Mouse (Mus musculus): ENCODE measurements around the gene Rab3gap1. TPM values are rescaled to one million over a fixed set of nuclear protein-coding genes. Genes with fewer than 3 reads are reported as not detected.

The Rab3gap1 gene
- polyA plus RNA-seq, 2 experiments: 18.5 to 23.3 TPM

DNA sequence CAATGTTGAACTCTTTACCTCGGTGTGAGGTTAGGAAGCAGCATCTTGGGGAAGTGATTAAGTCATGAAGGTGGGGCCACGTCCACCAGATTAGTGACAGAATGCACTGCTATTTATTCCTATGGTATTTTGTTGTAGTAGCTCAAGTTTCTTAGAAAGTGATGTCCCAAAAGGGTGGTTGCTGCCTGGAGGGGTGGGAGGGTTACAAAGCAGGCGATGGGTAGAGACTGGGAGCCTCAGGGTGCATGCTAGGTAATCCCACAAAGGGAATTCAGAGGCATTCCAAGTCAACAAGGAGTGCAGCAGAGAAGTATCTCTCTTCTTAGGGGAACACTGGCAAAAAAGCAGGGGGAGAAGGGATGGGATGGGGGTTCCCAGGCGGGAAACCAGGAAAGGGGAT is 120.8 kb downstream of the Rab3gap1 start:
- Histone ChIP-seq H3K4me3 (replicated peaks; ENCODE audit: low read length) (no peak overlapping the region), H3K4me1 (ENCODE audit: control insufficient read depth, insufficient read depth, low read length) (no peaks in the 10 kb centered on the region), H3K4me2 (replicated peaks; ENCODE audit: low read depth, low read length, severe bottlenecking) (no peak overlapping the region), H3K27me3 (ENCODE audit: control insufficient read depth, insufficient read depth, low read length) (no peaks in the 10 kb centered on the region), H3K9me3 (ENCODE audit: control insufficient read depth, low read length) (no peaks in the 10 kb centered on the region), H3K9ac (ENCODE audit: low read depth, low read length, severe bottlenecking) (no peak overlapping the region), H3K36me3 (ENCODE audit: control insufficient read depth, insufficient read depth, low read length) (no peaks in the 10 kb centered on the region), H3K27ac (replicated peaks; ENCODE audit: low read depth, low read length) (no peak overlapping the region)
- DNase-seq (ENCODE audit: low spot score) (no peak), ATAC-seq (ENCODE audit: low FRiP score, low read depth) (no peak)
- 73% methylated on average over 4 of the region's 4 CpGs for WGBS
- no peak for TF ChIP-seq POLR2A (IDR thresholded peaks at IDR 0.05; ENCODE audit: borderline replicate concordance, extremely low read depth, insufficient read depth, insufficient read length)

DNA sequence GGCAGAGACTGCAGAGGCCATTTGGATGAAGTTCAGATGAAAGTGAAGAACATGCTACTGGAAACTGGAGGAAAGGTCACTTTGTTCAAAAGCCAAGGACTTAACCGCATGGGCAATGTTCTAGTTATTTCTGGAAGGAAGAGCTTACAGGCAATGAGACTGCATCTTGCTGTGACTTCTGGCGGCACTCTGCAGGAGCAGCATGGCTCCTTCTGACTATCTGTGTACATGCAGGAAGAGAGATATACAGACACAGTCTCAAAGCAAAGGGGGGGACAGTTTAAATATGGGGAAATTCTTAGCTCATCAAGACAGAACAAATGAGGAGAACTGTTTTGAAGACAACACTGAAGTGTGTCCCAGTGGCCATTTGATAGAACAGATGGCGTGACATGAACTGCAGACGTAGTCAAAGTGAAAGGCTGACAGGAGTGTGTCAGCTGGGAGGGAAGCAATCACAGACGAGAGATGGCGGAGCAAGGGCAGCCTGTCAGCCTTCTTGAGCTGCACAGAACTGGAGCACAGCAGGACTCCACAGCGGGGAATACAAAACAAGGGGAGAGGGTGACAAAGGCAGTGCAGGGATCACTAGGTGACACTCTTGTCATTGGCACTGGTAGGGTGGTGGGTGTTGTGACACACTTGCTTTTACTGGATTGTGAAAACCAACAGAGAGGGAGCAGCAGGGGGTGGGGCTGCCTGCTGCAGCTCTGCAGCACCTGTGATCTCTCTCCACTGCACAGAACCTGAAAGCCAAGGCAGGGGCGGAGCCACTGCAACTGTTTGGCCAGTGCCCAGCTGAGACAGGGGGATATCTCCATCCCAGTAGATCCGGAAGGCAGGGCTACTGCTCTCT is 121.5 kb downstream of the Rab3gap1 start:
- TF ChIP-seq POLR2A (IDR thresholded peaks at IDR 0.05; ENCODE audit: borderline replicate concordance, extremely low read depth, insufficient read depth, insufficient read length): no peak
- 64% methylated on average over 9 of the region's 9 CpGs for WGBS
- H3K36me3 ChIP-seq (ENCODE audit: control insufficient read depth, insufficient read depth, low read length): no peaks in the 10 kb centered on the region
- no peak overlapping the region for H3K9ac ChIP-seq (ENCODE audit: low read depth, low read length, severe bottlenecking)
- H3K27ac ChIP-seq (replicated peaks; ENCODE audit: low read depth, low read length): no peak overlapping the region
- H3K4me2 ChIP-seq (replicated peaks; ENCODE audit: low read depth, low read length, severe bottlenecking): no peak overlapping the region
- no peaks in the 10 kb centered on the region for H3K27me3 ChIP-seq (ENCODE audit: control insufficient read depth, insufficient read depth, low read length)
- DNase-seq (ENCODE audit: low spot score) (no peak), ATAC-seq (ENCODE audit: low FRiP score, low read depth) (no peak)
- H3K4me1 ChIP-seq (ENCODE audit: control insufficient read depth, insufficient read depth, low read length): no peaks in the 10 kb centered on the region
- H3K4me3 ChIP-seq (replicated peaks; ENCODE audit: low read length): no peak overlapping the region
- H3K9me3 ChIP-seq (ENCODE audit: control insufficient read depth, low read length): no peaks in the 10 kb centered on the region

Other genes with a start within 250 kb of the Rab3gap1 start
- gene Tmem163, start 189.2 kb upstream of the Rab3gap1 start, polyA plus RNA-seq (2012; rRNA removed): 2.6 and 4.7 TPM in 2 replicates
- gene Tmem163, start 189.2 kb upstream of the Rab3gap1 start, polyA plus RNA-seq (2014; fragmentation: Nextera tagmentation; extraction: Ambion mirVana): 1.7 and 2.5 TPM in 2 replicates
- 0.03 TPM in 1 of 2 replicates, not detected in the other for gene Acmsd, start 139.4 kb upstream of the Rab3gap1 start, polyA plus RNA-seq (2012; rRNA removed)
- gene Acmsd, start 139.4 kb upstream of the Rab3gap1 start, polyA plus RNA-seq (2014; fragmentation: Nextera tagmentation; extraction: Ambion mirVana): 0.11 and 0.12 TPM in 2 replicates
- 53.6 and 63.4 TPM in 2 replicates for gene Ccnt2, start 94.6 kb upstream of the Rab3gap1 start, polyA plus RNA-seq (2012; rRNA removed)
- 67.0 and 72.9 TPM in 2 replicates for gene Ccnt2, start 94.6 kb upstream of the Rab3gap1 start, polyA plus RNA-seq (2014; fragmentation: Nextera tagmentation; extraction: Ambion mirVana)
- not detected in 2 replicates for gene Map3k19, start 13.7 kb upstream of the Rab3gap1 start, polyA plus RNA-seq (2012; rRNA removed)
- gene Map3k19, start 13.7 kb upstream of the Rab3gap1 start, polyA plus RNA-seq (2014; fragmentation: Nextera tagmentation; extraction: Ambion mirVana): not detected in 2 replicates
- 10.4 and 13.0 TPM in 2 replicates for gene Zranb3, start 234.3 kb downstream of the Rab3gap1 start, polyA plus RNA-seq (2012; rRNA removed)
- 6.9 and 9.8 TPM in 2 replicates for gene Zranb3, start 234.3 kb downstream of the Rab3gap1 start, polyA plus RNA-seq (2014; fragmentation: Nextera tagmentation; extraction: Ambion mirVana)
- gene R3hdm1, start 234.5 kb downstream of the Rab3gap1 start, polyA plus RNA-seq (2012; rRNA removed): 73.2 and 87.4 TPM in 2 replicates
- gene R3hdm1, start 234.5 kb downstream of the Rab3gap1 start, polyA plus RNA-seq (2014; fragmentation: Nextera tagmentation; extraction: Ambion mirVana): 66.2 and 75.7 TPM in 2 replicates